Mouse (Mus musculus): ENCODE results near the gene Cd3eap. TPM values are rescaled to one million over a fixed set of nuclear protein-coding genes. Genes with fewer than 3 reads are reported as not detected.

Gene Cd3eap
- total and polyA plus RNA-seq, 3 experiments = 14.4 to 36.9 (median 22.6) TPM

DNA sequence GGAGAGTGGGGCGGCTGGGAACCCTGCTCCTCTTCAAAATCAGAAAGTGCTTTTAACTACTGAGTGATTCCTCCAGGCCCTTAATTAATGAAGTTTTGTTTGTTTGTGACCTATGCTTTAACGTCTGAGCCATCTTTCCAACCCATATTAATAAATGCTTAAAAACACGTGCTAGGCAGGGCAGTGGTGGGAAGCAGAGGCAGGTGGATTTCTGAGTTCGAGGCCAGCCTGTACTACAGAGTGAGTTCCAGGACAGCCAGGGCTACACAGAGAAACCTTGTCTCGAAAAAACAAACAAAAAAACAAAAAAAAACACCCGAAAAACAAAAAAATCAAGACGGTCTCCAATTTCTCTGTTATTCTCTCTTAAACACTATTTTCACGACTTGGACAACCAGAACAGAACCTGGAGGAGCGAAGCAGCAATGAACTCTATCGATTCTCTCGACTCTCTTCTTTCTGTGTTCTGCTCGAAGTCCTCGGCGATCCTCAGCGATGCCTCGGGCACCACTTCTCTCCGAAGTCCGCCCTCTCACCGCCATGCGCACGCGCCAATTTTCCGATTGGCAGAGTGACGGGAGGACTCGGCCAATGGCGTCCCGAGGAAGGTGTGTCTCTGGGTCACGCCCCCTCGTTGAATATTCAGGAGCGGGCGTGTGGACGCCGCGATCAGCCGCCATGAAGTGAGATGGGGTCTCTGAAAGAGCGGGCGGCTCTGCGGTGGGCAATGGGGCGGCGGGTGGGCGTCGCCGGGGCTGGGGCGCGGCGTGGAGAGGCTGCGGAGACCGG, 22.3 kb upstream of the Cd3eap start, which contains the start of gene Ercc2:
TSS of gene Ercc2 (plus strand) at position 634 of the 789 bp plus-strand sequence.
- in situ Hi-C loops (cut with MboI; ENCODE audit: low pct_ligation_motif_present, low pct_unique_long_range_greater_than_20kb, low sequenced_read_pairs) = no loop called here

DNA sequence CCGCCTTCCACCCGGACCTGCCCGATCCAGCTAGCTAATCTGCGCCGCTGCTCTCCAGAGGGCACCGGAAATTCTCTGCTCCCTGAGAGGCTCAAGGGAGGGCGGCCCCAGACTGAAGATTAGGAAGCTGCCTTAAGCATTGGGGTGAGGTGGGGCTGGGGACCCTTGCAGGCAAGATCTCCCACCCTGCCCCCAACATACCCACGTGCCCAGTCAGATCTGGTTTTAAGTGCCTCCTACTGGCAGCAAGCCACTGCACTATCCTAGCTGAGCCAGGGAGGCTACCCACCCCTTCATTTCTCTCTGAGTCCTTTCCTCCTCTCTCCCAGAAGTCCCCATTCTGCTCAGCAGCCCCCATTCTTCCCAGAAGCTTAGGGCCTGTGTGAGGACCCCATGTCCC, 18.8 kb upstream of the Cd3eap start:
- H3K36me3 ChIP-seq (replicated peaks in 1 of 2; ENCODE audit: control insufficient read depth in 1 of 2, insufficient read depth in 1 of 2, low read length in 1 of 2) = peaks cover 0 to 2% of the 10 kb centered on the region in 2 experiments
- in situ Hi-C loops (cut with MboI; ENCODE audit: low pct_ligation_motif_present, low pct_unique_long_range_greater_than_20kb, low sequenced_read_pairs) = no loop called here
- peaks cover 3% of the 10 kb centered on the region in 2 experiments; a peak in 3 of 4 replicates for H3K4me1 ChIP-seq (ENCODE audit: control insufficient read depth in 1 of 2, insufficient read depth in 2 of 2)
- dilution Hi-C loops (cut with MboI; ENCODE audit: extremely low pct_ligation_motif_present, extremely low pct_unique_long_range_greater_than_20kb, low sequenced_read_pairs) = no loop called here
- TF ChIP-seq POLR2AphosphoS2 (IDR thresholded peaks at IDR 0.05; ENCODE audit: low read depth, low read length) (no peak), JUND (conservative IDR thresholded peaks at IDR 0.05; ENCODE audit: low read depth, low read length) (no peak), MAZ (IDR thresholded peaks at IDR 0.05; ENCODE audit: low read depth, low read length) (no peak), KAT2A (IDR thresholded peaks at IDR 0.05; ENCODE audit: insufficient replicate concordance, low read length) (no peak), TCF12 (IDR thresholded peaks at IDR 0.05; ENCODE audit: low read depth, low read length) (no peak), CHD1 (IDR thresholded peaks at IDR 0.05; ENCODE audit: low read depth, low read length) (no peak), RAD21 (IDR thresholded peaks at IDR 0.05; ENCODE audit: low read depth, low read length) (no peak), ELF1 (IDR thresholded peaks at IDR 0.05; ENCODE audit: low read depth, low read length) (no peak), ETS1 (conservative IDR thresholded peaks at IDR 0.05; ENCODE audit: low read depth, low read length) (no peak), BHLHE40 (IDR thresholded peaks at IDR 0.05; ENCODE audit: low read depth, low read length) (no peak), TBP (conservative IDR thresholded peaks at IDR 0.05; ENCODE audit: low read depth, low read length) (no peak)
- DNase-seq (ENCODE audit: extremely low read depth) = no peak
- H3K9me3 ChIP-seq (replicated peaks; ENCODE audit: low read length) = no peaks in the 10 kb centered on the region
- no peak overlapping the region for H3K9ac ChIP-seq (ENCODE audit: insufficient read depth, low read depth)
- H3K27me3 ChIP-seq (replicated peaks) = no peaks in the 10 kb centered on the region
- H3K4me2 ChIP-seq (ENCODE audit: insufficient read depth, low read depth, poor library complexity, severe bottlenecking) = no peak overlapping the region
- H3K79me2 ChIP-seq (replicated peaks; ENCODE audit: control insufficient read depth, extremely low read depth, insufficient read depth, poor library complexity, severe bottlenecking) = peaks cover 12% of the 10 kb centered on the region
- no peak overlapping the region for H3K27ac ChIP-seq (ENCODE audit: insufficient read depth, low read depth)
- H3K4me3 ChIP-seq (replicated peaks in 1 of 3; ENCODE audit: low read depth in 2 of 3, low read length in 2 of 3, poor library complexity in 1 of 3) = no peak overlapping the region

More for the DNA sequence above, 22.3 kb upstream of the Cd3eap start, which contains the start of gene Ercc2:
- dilution Hi-C loops (cut with MboI; ENCODE audit: extremely low pct_ligation_motif_present, extremely low pct_unique_long_range_greater_than_20kb, low sequenced_read_pairs) = no loop called here
- peak within 1 kb of the TSS; percentile 69 for H3K9ac ChIP-seq (ENCODE audit: insufficient read depth, low read depth)
- TF ChIP-seq MEF2A (IDR thresholded peaks at IDR 0.05; ENCODE audit: borderline replicate concordance, low read depth, low read length) (peak; percentile 54; the same call in 1 of the 2 replicates), POLR2A (IDR thresholded peaks at IDR 0.05; ENCODE audit: low read depth, low read length) (peak; percentile 69), TBP (conservative IDR thresholded peaks at IDR 0.05; ENCODE audit: low read depth, low read length) (peak; percentile 66), RAD21 (IDR thresholded peaks at IDR 0.05; ENCODE audit: low read depth, low read length) (no peak), ZC3H11A (IDR thresholded peaks at IDR 0.05; ENCODE audit: low read depth, low read length) (no peak), TCF12 (IDR thresholded peaks at IDR 0.05; ENCODE audit: low read depth, low read length) (peak; percentile 67; the same call in 1 of the 2 replicates), IRF4 (IDR thresholded peaks at IDR 0.05; ENCODE audit: low read depth, low read length) (peak; percentile 73; the same call in 1 of the 2 replicates), CHD2 (IDR thresholded peaks at IDR 0.05; ENCODE audit: low read length) (peak; percentile 50; the same call in 1 of the 2 replicates), MYC (IDR thresholded peaks at IDR 0.05; ENCODE audit: low read depth, low read length) (no peak; the same call in 1 of the 2 replicates), BHLHE40 (IDR thresholded peaks at IDR 0.05; ENCODE audit: low read depth, low read length) (peak; percentile 50; the same call in 1 of the 2 replicates), EP300 (IDR thresholded peaks at IDR 0.05; ENCODE audit: low read length) (no peak), ZKSCAN1 (IDR thresholded peaks at IDR 0.05; ENCODE audit: borderline replicate concordance, low read depth, low read length) (no peak), KAT2A (IDR thresholded peaks at IDR 0.05; ENCODE audit: insufficient replicate concordance, low read length) (0 out of 2 replicates have a peak, but pooled peaks have one; percentile 53), ZNF384 (IDR thresholded peaks at IDR 0.05; ENCODE audit: low read depth, low read length) (no peak), MXI1 (IDR thresholded peaks at IDR 0.05; ENCODE audit: low read depth, low read length) (peak; percentile 60; the same call in 1 of the 2 replicates), USF1 (IDR thresholded peaks at IDR 0.05; ENCODE audit: low read depth, low read length) (no peak), JUN (IDR thresholded peaks at IDR 0.05; ENCODE audit: insufficient read depth, low read depth, low read length) (no peak), SIN3A (IDR thresholded peaks at IDR 0.05; ENCODE audit: low read length) (peak; percentile 88), GABPA (IDR thresholded peaks at IDR 0.05; ENCODE audit: insufficient replicate concordance, low read depth, low read length) (no peak; the same call in 1 of the 2 replicates), NRF1 (IDR thresholded peaks at IDR 0.05; ENCODE audit: low read depth, low read length) (peak; percentile 95), RCOR1 (conservative IDR thresholded peaks at IDR 0.05; ENCODE audit: low read depth, low read length) (no peak), UBTF (IDR thresholded peaks at IDR 0.05; ENCODE audit: low read depth, low read length) (no peak), HCFC1 (IDR thresholded peaks at IDR 0.05; ENCODE audit: low read depth, low read length) (peak; percentile 91), ELF1 (IDR thresholded peaks at IDR 0.05; ENCODE audit: low read depth, low read length) (peak; percentile 71), SMC3 (IDR thresholded peaks at IDR 0.05; ENCODE audit: low read depth, low read length) (no peak), POLR2AphosphoS2 (IDR thresholded peaks at IDR 0.05; ENCODE audit: low read depth, low read length) (no peak), NELFE (IDR thresholded peaks at IDR 0.05; ENCODE audit: low read depth, low read length) (no peak), ETS1 (conservative IDR thresholded peaks at IDR 0.05; ENCODE audit: low read depth, low read length) (no peak), MAX (IDR thresholded peaks at IDR 0.05; ENCODE audit: low read length) (peak; percentile 68; the same call in 1 of the 2 replicates), CHD1 (IDR thresholded peaks at IDR 0.05; ENCODE audit: low read depth, low read length) (no peak)
- no peaks in the 10 kb centered on the region for H3K9me3 ChIP-seq (replicated peaks; ENCODE audit: low read length)
- peak within 1 kb of the TSS; percentile 60 to 88 (median 84) for H3K4me3 ChIP-seq (replicated peaks in 1 of 3; ENCODE audit: low read depth in 2 of 3, low read length in 2 of 3, poor library complexity in 1 of 3)
- no peak within 1 kb of the TSS for H3K27ac ChIP-seq (ENCODE audit: insufficient read depth, low read depth)
- peaks cover 24% of the 10 kb centered on the region for H3K79me2 ChIP-seq (replicated peaks; ENCODE audit: control insufficient read depth, extremely low read depth, insufficient read depth, poor library complexity, severe bottlenecking)
- H3K27me3 ChIP-seq (replicated peaks) = no peaks in the 10 kb centered on the region
- peaks cover 3 to 9% of the 10 kb centered on the region in 2 experiments; a peak in 3 of 4 replicates for H3K4me1 ChIP-seq (ENCODE audit: control insufficient read depth in 1 of 2, insufficient read depth in 2 of 2)
- DNase-seq (ENCODE audit: extremely low read depth) = peak; percentile 99
- peaks cover 29 to 34% of the 10 kb centered on the region in 2 experiments for H3K36me3 ChIP-seq (replicated peaks in 1 of 2; ENCODE audit: control insufficient read depth in 1 of 2, insufficient read depth in 1 of 2, low read length in 1 of 2)
- peak within 1 kb of the TSS; percentile 79 for H3K4me2 ChIP-seq (ENCODE audit: insufficient read depth, low read depth, poor library complexity, severe bottlenecking)
